Mouse (Mus musculus): ENCODE results near the gene Zfp646. TPM values are rescaled to one million over a fixed set of nuclear protein-coding genes. Genes with fewer than 3 reads are reported as not detected.
A peak's percentile ranks its signal among the peaks of the same experiment; 100 is the strongest.

Gene Zfp646
- polyA plus RNA-seq, 1 experiment from 2014 or later, result 15.5 TPM

DNA sequence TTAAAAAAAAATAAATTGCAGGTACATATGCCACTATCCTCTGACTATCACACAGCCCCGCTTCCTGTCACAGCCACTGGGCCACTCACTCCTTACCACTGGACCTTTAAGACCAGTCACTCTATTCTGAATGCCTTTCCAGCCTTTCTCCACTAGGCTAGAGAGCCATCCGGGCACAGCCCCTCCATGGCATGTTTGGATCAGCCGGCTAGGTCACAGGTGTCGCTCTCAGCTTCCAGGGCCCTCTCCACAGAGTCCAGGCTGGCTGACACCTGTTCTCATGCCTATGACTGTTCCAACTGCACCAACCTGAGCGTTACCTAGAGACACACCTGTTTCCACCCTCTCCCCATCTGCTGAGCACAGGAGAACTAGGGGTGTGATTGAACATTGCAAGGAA, 52.6 kb downstream of the Zfp646 start:
- Histone ChIP-seq H3K27ac (replicated peaks; ENCODE audit: low read depth, low read length) (no peak overlapping the region), H3K27me3 (ENCODE audit: control insufficient read depth, insufficient read depth, low read length) (peaks cover 17% of the 10 kb centered on the region), H3K9ac (replicated peaks; ENCODE audit: low read length) (no peak overlapping the region), H3K36me3 (ENCODE audit: control insufficient read depth, insufficient read depth, low read length) (peaks cover 39% of the 10 kb centered on the region), H3K9me3 (ENCODE audit: control insufficient read depth, low read length) (no peaks in the 10 kb centered on the region), H3K4me2 (ENCODE audit: low read length) (no peak overlapping the region), H3K4me1 (ENCODE audit: control insufficient read depth, insufficient read depth, low read length) (0 out of 2 replicates have a peak, but pooled peaks cover 3% of the 10 kb centered on the region), H3K4me3 (replicated peaks; ENCODE audit: low read depth, low read length) (no peak overlapping the region)
- DNase-seq, result no peak
- no peak for ATAC-seq (ENCODE audit: low FRiP score, low TSS enrichment)
- WGBS, result 58% methylated on average over 5 of the region's 5 CpGs

- peaks cover 17% of the 10 kb centered on the region for H3K27me3 ChIP-seq (ENCODE audit: control insufficient read depth, insufficient read depth, low read length)
- H3K4me1 ChIP-seq (ENCODE audit: control insufficient read depth, insufficient read depth, low read length), result 0 out of 2 replicates have a peak, but pooled peaks cover 8% of the 10 kb centered on the region
- no peaks in the 10 kb centered on the region for H3K9me3 ChIP-seq (ENCODE audit: control insufficient read depth, low read length)
- ATAC-seq (ENCODE audit: low FRiP score, low TSS enrichment) (no peak), DNase-seq (no peak)
- H3K27ac ChIP-seq (replicated peaks; ENCODE audit: low read depth, low read length), result no peak within 1 kb of the TSS
- H3K4me2 ChIP-seq (ENCODE audit: low read length), result no peak within 1 kb of the TSS
- no peak within 1 kb of the TSS for H3K4me3 ChIP-seq (replicated peaks; ENCODE audit: low read depth, low read length)
- H3K36me3 ChIP-seq (ENCODE audit: control insufficient read depth, insufficient read depth, low read length), result peaks cover 26% of the 10 kb centered on the region
- H3K9ac ChIP-seq (replicated peaks; ENCODE audit: low read length), result no peak within 1 kb of the TSS
- WGBS, result 5% methylated on average over 6 of the region's 6 CpGs
These were observed 53.9 kb downstream of the Zfp646 start, which contains the start of gene Prss8 for GRCm38 (mm10) chr7:127929923-127930322. Gene Prss8 (minus strand): TSS chr7:127930104.

- H3K27me3 ChIP-seq (ENCODE audit: control insufficient read depth, insufficient read depth, low read length), result peaks cover 17% of the 10 kb centered on the region
- no peak overlapping the region for H3K4me2 ChIP-seq (ENCODE audit: low read length)
- 84% methylated on average over 5 of the region's 5 CpGs for WGBS
- 0 out of 2 replicates have a peak, but pooled peaks cover 8% of the 10 kb centered on the region for H3K4me1 ChIP-seq (ENCODE audit: control insufficient read depth, insufficient read depth, low read length)
- no peak overlapping the region for H3K9ac ChIP-seq (replicated peaks; ENCODE audit: low read length)
- DNase-seq (no peak), ATAC-seq (ENCODE audit: low FRiP score, low TSS enrichment) (no peak)
- H3K9me3 ChIP-seq (ENCODE audit: control insufficient read depth, low read length), result no peaks in the 10 kb centered on the region
- peaks cover 19% of the 10 kb centered on the region for H3K36me3 ChIP-seq (ENCODE audit: control insufficient read depth, insufficient read depth, low read length)
- no peak overlapping the region for H3K27ac ChIP-seq (replicated peaks; ENCODE audit: low read depth, low read length)
- no peak overlapping the region for H3K4me3 ChIP-seq (replicated peaks; ENCODE audit: low read depth, low read length)
These were observed 54.6 kb downstream of the Zfp646 start for GRCm38 (mm10) chr7:127930636-127931035.

- 33% methylated on average over 13 of the region's 13 CpGs for WGBS
- H3K27me3 ChIP-seq (ENCODE audit: control insufficient read depth, insufficient read depth, low read length), result peaks cover 17% of the 10 kb centered on the region
These were observed 55.5 kb downstream of the Zfp646 start for GRCm38 (mm10) chr7:127931351-127932135.

DNA sequence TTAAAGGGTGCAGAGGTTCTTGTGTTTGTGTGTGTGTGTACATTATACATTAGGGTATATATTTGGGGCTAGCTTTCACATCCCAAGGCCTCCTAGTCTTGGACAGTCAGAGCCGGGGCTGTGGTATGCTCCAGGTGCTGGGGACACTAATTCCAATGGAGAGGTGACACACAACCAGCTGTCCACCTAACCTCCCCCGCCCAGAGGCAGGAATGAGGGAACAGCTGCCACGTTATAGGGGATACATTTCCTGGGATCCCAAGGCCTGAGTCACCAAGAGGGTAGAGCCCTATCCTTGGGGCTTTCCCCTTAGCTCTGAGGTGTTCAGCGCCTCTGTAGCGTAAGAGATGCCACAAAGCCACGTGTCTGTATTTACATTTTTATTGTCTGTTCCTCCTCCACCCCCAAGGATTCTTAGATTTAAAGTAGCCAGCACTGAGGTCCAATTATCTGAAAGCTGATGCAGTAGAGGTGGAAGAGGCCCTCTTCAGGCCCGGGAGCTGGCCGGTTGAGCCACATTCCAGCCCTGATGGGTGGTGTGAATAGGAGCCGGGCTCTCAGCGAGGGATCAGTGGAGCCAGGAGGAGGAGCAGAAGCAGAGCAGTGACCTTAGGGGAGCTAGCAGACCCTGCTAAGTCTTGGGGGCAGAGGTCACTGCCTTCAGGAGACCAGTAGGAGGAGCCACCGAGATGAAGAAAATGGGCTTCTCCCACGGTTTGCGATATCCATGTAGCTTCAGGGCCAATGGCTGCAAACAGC, 56.4 kb downstream of the Zfp646 start:
- Histone ChIP-seq H3K27ac (replicated peaks; ENCODE audit: low read depth, low read length) (no peak overlapping the region), H3K27me3 (ENCODE audit: control insufficient read depth, insufficient read depth, low read length) (peaks cover 17% of the 10 kb centered on the region), H3K9ac (replicated peaks; ENCODE audit: low read length) (no peak overlapping the region), H3K4me1 (ENCODE audit: control insufficient read depth, insufficient read depth, low read length) (0 out of 2 replicates have a peak, but pooled peaks cover 8% of the 10 kb centered on the region), H3K4me2 (ENCODE audit: low read length) (no peak overlapping the region), H3K36me3 (ENCODE audit: control insufficient read depth, insufficient read depth, low read length) (0 out of 2 replicates have a peak, but pooled peaks cover under 1% of the 10 kb centered on the region), H3K9me3 (ENCODE audit: control insufficient read depth, low read length) (no peaks in the 10 kb centered on the region), H3K4me3 (replicated peaks; ENCODE audit: low read depth, low read length) (no peak overlapping the region)
- WGBS, result 13% methylated on average over 13 of the region's 13 CpGs
- ATAC-seq (ENCODE audit: low FRiP score, low TSS enrichment), result no peak
- DNase-seq, result no peak

More at GRCm38 (mm10) chr7:127931351-127932135, 55.5 kb downstream of the Zfp646 start:
- Histone ChIP-seq H3K27ac (replicated peaks; ENCODE audit: low read depth, low read length) (no peak overlapping the region), H3K4me2 (ENCODE audit: low read length) (no peak overlapping the region), H3K36me3 (ENCODE audit: control insufficient read depth, insufficient read depth, low read length) (peaks cover 10% of the 10 kb centered on the region; the same call in 1 of the 2 replicates), H3K9ac (replicated peaks; ENCODE audit: low read length) (no peak overlapping the region), H3K9me3 (ENCODE audit: control insufficient read depth, low read length) (no peaks in the 10 kb centered on the region), H3K4me1 (ENCODE audit: control insufficient read depth, insufficient read depth, low read length) (0 out of 2 replicates have a peak, but pooled peaks cover 8% of the 10 kb centered on the region), H3K4me3 (replicated peaks; ENCODE audit: low read depth, low read length) (no peak overlapping the region)
- DNase-seq, result no peak
- ATAC-seq (ENCODE audit: low FRiP score, low TSS enrichment), result no peak

- DNase-seq (no peak), ATAC-seq (ENCODE audit: low FRiP score, low TSS enrichment) (no peak)
- WGBS, result 89% methylated on average over 5 of the region's 5 CpGs
- Histone ChIP-seq H3K4me3 (replicated peaks; ENCODE audit: low read depth, low read length) (no peak overlapping the region), H3K9me3 (ENCODE audit: control insufficient read depth, low read length) (no peaks in the 10 kb centered on the region), H3K4me2 (ENCODE audit: low read length) (no peak overlapping the region), H3K4me1 (ENCODE audit: control insufficient read depth, insufficient read depth, low read length) (0 out of 2 replicates have a peak, but pooled peaks cover 8% of the 10 kb centered on the region), H3K27ac (replicated peaks; ENCODE audit: low read depth, low read length) (no peak overlapping the region), H3K36me3 (ENCODE audit: control insufficient read depth, insufficient read depth, low read length) (no peaks in the 10 kb centered on the region), H3K9ac (replicated peaks; ENCODE audit: low read length) (no peak overlapping the region), H3K27me3 (ENCODE audit: control insufficient read depth, insufficient read depth, low read length) (peaks cover 10% of the 10 kb centered on the region; the same call in 1 of the 2 replicates)
These were observed 58.1 kb downstream of the Zfp646 start for GRCm38 (mm10) chr7:127934075-127934474.

DNA sequence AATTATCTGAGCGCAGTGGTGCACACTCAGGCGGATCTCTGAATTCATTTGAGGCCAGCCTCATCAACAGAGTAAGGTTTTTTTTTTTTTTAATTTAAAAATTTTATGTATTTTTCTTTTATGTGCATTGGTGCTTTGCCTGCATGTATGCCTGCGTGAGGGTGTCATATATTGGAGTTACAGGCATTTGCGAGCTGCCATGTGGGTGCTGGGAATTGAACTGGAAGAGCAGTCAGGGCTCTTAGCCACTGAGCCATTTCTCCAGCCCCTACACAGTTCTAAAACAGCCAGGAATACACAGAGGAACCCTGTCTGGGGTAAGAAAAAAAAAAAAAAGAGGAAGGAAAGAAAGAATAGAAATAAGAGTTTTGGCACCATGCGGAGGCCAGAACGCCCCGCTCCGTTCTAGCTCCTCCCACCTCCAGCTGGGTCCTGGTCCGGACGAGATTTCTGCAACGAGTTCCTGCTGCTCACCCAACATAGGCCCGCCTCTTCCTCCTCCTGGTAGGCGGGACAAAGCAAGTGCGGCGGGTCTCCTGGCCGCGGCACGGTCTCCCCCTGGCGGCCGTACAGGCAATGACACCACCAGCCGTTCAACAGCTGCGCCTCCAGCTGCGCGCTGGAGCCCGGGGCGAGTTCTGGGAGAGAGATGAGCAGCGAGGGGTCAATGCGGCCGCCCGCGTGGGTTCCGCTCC, 59.2 kb downstream of the Zfp646 start:
- DNase-seq, result peak; percentile 97
- no peaks in the 10 kb centered on the region for H3K27me3 ChIP-seq (ENCODE audit: control insufficient read depth, insufficient read depth, low read length)
- H3K9me3 ChIP-seq (ENCODE audit: control insufficient read depth, low read length), result no peaks in the 10 kb centered on the region
- no peaks in the 10 kb centered on the region for H3K36me3 ChIP-seq (ENCODE audit: control insufficient read depth, insufficient read depth, low read length)
- H3K4me2 ChIP-seq (ENCODE audit: low read length), result peak overlapping the region; percentile 92
- H3K4me3 ChIP-seq (replicated peaks; ENCODE audit: low read depth, low read length), result peak overlapping the region; percentile 69
- 7% methylated on average over 32 of the region's 32 CpGs for WGBS
- peak overlapping the region; percentile 79 for H3K27ac ChIP-seq (replicated peaks; ENCODE audit: low read depth, low read length)
- ATAC-seq (ENCODE audit: low FRiP score, low TSS enrichment), result peak; percentile 95
- H3K9ac ChIP-seq (replicated peaks; ENCODE audit: low read length), result peak overlapping the region; percentile 77
- H3K4me1 ChIP-seq (ENCODE audit: control insufficient read depth, insufficient read depth, low read length), result 0 out of 2 replicates have a peak, but pooled peaks cover 8% of the 10 kb centered on the region

Measured in midbrain, embryonic 14.5 days (tissue).